Comparison of ENCODE assay signal across 7 mouse cellular contexts in the genomic region with DNA sequence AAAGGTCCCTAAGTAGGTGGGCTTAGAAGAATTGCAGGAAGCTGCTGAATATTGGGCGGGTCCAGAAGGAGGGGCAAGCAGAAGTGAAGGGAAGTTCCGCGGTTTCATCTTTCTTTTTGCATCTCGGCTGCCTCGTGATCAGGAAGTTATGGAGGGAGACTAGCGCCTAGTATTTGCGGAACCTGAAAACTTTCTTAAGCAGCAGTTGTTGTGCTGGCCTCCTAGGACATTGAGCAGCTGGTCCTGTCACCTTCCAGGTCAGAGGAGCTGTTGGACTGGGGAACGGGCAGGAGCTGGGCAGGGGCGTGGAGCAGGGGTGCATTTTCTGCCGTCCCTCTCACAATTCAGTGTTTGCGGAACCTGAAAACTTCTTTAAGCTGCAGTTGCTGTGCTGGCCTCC. TPM values are rescaled to one million over a fixed set of nuclear protein-coding genes. Genes with fewer than 3 reads are reported as not detected.
DNase-seq lines count a peak whose midpoint lies in the region; ATAC-seq and TF ChIP-seq lines count a peak whose summit lies in the region.
"Not testable (repeated sequence)": the region's sequence is repeated elsewhere in the genome, so short reads cannot be mapped to it uniquely, and the experiment has no call there.

A gene (plus strand): TSS at position 89 of the 400 bp plus-strand sequence.

- intact Hi-C loops in gastrocnemius, adult 2 months (cut with DNase I), result not testable (repeated sequence)

- not testable (repeated sequence) for H3K4me1 ChIP-seq in intestine, embryonic 14.5 days (replicated peaks; ENCODE audit: control insufficient read depth, insufficient read depth, low read length); liver, embryonic 12.5 days

- H3K4me2 ChIP-seq in intestine, embryonic 14.5 days (ENCODE audit: low read length), result peak within 1 kb of the TSS; percentile 35
- peak within 1 kb of the TSS; percentile 63 for H3K4me2 ChIP-seq in liver, embryonic 12.5 days

- H3K27me3 ChIP-seq in intestine, embryonic 14.5 days (replicated peaks; ENCODE audit: control insufficient read depth, insufficient read depth, low read length); liver, embryonic 12.5 days (replicated peaks); splenic B cell, adult 2 months (ENCODE audit: control insufficient read depth, insufficient read depth, low read length, poor library complexity, severe bottlenecking): not testable (repeated sequence)

- peak; percentile 96 for ATAC-seq in common myeloid progenitor, adult 5-6 weeks (replicated peaks; ENCODE audit: low read depth, poor library complexity, severe bottlenecking)
- not testable (repeated sequence) for ATAC-seq in intestine, embryonic 14.5 days (replicated peaks; ENCODE audit: low FRiP score, low TSS enrichment, low read depth)
- peak; percentile 82 for ATAC-seq in liver, embryonic 12.5 days

- DNase-seq in R1 (ENCODE audit: low read depth, low spot score), result peak; percentile 79
- DNase-seq in gastrocnemius, adult 2 months, result not testable (repeated sequence)
- DNase-seq in intestine, embryonic 14.5 days (ENCODE audit: low spot score), result peak; percentile 52
- peak; percentile 39 for DNase-seq in mesoderm, embryonic 11.5 days (ENCODE audit: low read depth, low spot score)
- peak; percentile 68 for DNase-seq in splenic B cell, adult 2 months (ENCODE audit: low read depth, low spot score)

- H3K9me3 ChIP-seq in intestine, embryonic 14.5 days (ENCODE audit: control insufficient read depth, low read length); liver, embryonic 12.5 days (replicated peaks): not testable (repeated sequence)

- not testable (repeated sequence) for TF ChIP-seq CTCF in gastrocnemius, adult 2 months (IDR thresholded peaks at IDR 0.05)

- H3K4me3 ChIP-seq in gastrocnemius, adult 2 months, result peak within 1 kb of the TSS; percentile 58
- peak within 1 kb of the TSS; percentile 23 for H3K4me3 ChIP-seq in intestine, embryonic 14.5 days (ENCODE audit: low read depth, low read length)
- peak within 1 kb of the TSS; percentile 55 for H3K4me3 ChIP-seq in liver, embryonic 12.5 days

- H3K9ac ChIP-seq in intestine, embryonic 14.5 days (ENCODE audit: low read length), result not testable (repeated sequence)
- peak within 1 kb of the TSS; percentile 50; the same call in 1 of the 2 replicates for H3K9ac ChIP-seq in liver, embryonic 12.5 days

- 16% methylated on average over 11 of the region's 11 CpGs for WGBS in intestine, embryonic 14.5 days
- WGBS in liver, embryonic 12.5 days (ENCODE audit: insufficient replicate concordance), result 13% methylated on average over 11 of the region's 11 CpGs

- not testable (repeated sequence) for H3K36me3 ChIP-seq in intestine, embryonic 14.5 days (ENCODE audit: control insufficient read depth, insufficient read depth, low read length); liver, embryonic 12.5 days; splenic B cell, adult 2 months (ENCODE audit: control insufficient read depth, insufficient read depth, low read length, poor library complexity, severe bottlenecking)

- not testable (repeated sequence) for H3K27ac ChIP-seq in gastrocnemius, adult 2 months; intestine, embryonic 14.5 days (ENCODE audit: low read depth); liver, embryonic 12.5 days

RNA-seq across cellular contexts. Expression of the gene that starts here (rescaled TPM):
- total RNA-seq in common myeloid progenitor, adult 5-6 weeks (2017), result 18.3 and 23.8 TPM in 2 replicates
- under 1 TPM; 0.10 to 0.31 TPM for total RNA-seq in gastrocnemius, adult 2 months (2021)
- 4.1 and 4.4 TPM in 2 replicates for polyA plus RNA-seq in intestine, embryonic 14.5 days (2014; fragmentation: Nextera tagmentation; extraction: Ambion mirVana)
- 2.7 and 3.2 TPM in 2 replicates for polyA plus RNA-seq in liver, embryonic 12.5 days (2016; fragmentation: Nextera tagmentation; extraction: Ambion mirVana)

Comparison
In these comparisons a context has a peak if more than half of its experiments do, and no peak if none do; other contexts are left out.
1. RNA of the gene that starts here (total RNA-seq): 18.3 to 23.8 TPM in common myeloid progenitor, adult 5-6 weeks; 0.10 to 0.31 TPM in gastrocnemius, adult 2 months; every median in the first group is over 10 times any median in the second.
2. Peak in every context shown above with its lines, with median percentiles within 50 percentile points of each other: H3K4me3 ChIP-seq.